15 mouse cellular contexts compared by ENCODE assay signal in the genomic region with DNA sequence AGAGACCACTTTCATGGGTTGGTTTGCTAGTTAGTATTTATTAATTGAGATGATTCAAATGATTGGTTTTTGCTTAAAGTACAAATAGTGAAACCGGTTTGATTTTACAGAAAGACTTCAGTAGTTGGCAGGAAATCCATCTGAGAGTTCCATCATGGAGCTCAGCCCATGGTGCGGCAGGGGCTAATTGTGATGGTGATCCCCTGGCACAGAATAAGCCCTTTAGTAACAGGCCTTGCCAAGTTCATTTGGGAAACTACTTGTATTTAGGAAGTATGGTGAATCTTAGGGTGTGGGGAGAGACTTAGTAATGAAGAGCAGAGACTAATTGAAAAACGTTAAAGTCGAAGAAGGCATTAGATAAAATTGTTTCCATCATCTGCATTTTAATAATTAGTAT.
A peak's percentile ranks its signal among the peaks of the same experiment; 100 is the strongest.
DNase-seq lines count a peak whose midpoint lies in the region; ATAC-seq and TF ChIP-seq lines count a peak whose summit lies in the region.
"Had no signal": no experiment of that assay in that cellular context is flagged by ENCODE, and none has a peak within 500 bp of the region (broad histone marks: within the 10 kb centered on the region; RNA-seq: fewer than 3 reads in every experiment).

No protein-coding gene starts in this region.

- H3K9ac ChIP-seq in forebrain, embryonic 12.5 days: no peak overlapping the region
- no peak overlapping the region for H3K9ac ChIP-seq in hindbrain, embryonic 13.5 days
- no peak overlapping the region for H3K9ac ChIP-seq in midbrain, embryonic 16.5 days (ENCODE audit: low read depth, low read length)
- H3K9ac ChIP-seq: heart, embryonic 15.5 days had no signal

- no peak overlapping the region for H3K4me2 ChIP-seq in forebrain, embryonic 12.5 days
- no peak overlapping the region for H3K4me2 ChIP-seq in hindbrain, embryonic 13.5 days
- H3K4me2 ChIP-seq in midbrain, embryonic 16.5 days (ENCODE audit: low read length): no peak overlapping the region
- H3K4me2 ChIP-seq: heart, embryonic 15.5 days had no signal

- 37% methylated on average over 4 of the region's 4 CpGs for WGBS in forebrain, embryonic 12.5 days
- WGBS in hindbrain, embryonic 13.5 days: 48% methylated on average over 4 of the region's 4 CpGs
- 42% methylated on average over 4 of the region's 4 CpGs for WGBS in midbrain, embryonic 16.5 days
- WGBS in thymus, adult 2 months: 83% methylated on average over 4 of the region's 4 CpGs

- no peaks in the 10 kb centered on the region for H3K4me1 ChIP-seq in forebrain, embryonic 12.5 days
- H3K4me1 ChIP-seq in hindbrain, embryonic 13.5 days (replicated peaks): no peaks in the 10 kb centered on the region
- no peaks in the 10 kb centered on the region for H3K4me1 ChIP-seq in midbrain, embryonic 16.5 days (ENCODE audit: control insufficient read depth, insufficient read depth, low read length)
- H3K4me1 ChIP-seq in thymus, adult 2 months (replicated peaks; ENCODE audit: control insufficient read depth, insufficient read depth, low read length): no peaks in the 10 kb centered on the region
- H3K4me1 ChIP-seq: heart, embryonic 15.5 days had no signal

- no peak for TF ChIP-seq CTCF in thymus, adult 2 months (IDR thresholded peaks at IDR 0.05; ENCODE audit: borderline replicate concordance, control insufficient read depth, extremely low read depth, insufficient read depth, low read length, poor library complexity)

- H3K27ac ChIP-seq in forebrain, embryonic 12.5 days: 0 out of 2 replicates have a peak overlapping the region, but pooled peaks have one; percentile 42
- H3K27ac ChIP-seq in hindbrain, embryonic 13.5 days: no peak overlapping the region
- H3K27ac ChIP-seq in midbrain, embryonic 16.5 days (ENCODE audit: low read length): no peak overlapping the region
- no peak overlapping the region for H3K27ac ChIP-seq in thymus, adult 2 months (ENCODE audit: control insufficient read depth, insufficient read depth, low read length)
- H3K27ac ChIP-seq: heart, embryonic 15.5 days; kidney, postnatal 0 days had no signal

- H3K4me3 ChIP-seq in forebrain, embryonic 12.5 days (replicated peaks): no peak overlapping the region
- no peak overlapping the region for H3K4me3 ChIP-seq in hindbrain, embryonic 13.5 days
- H3K4me3 ChIP-seq in midbrain, embryonic 16.5 days (ENCODE audit: low read depth, low read length): no peak overlapping the region
- no peak overlapping the region for H3K4me3 ChIP-seq in thymus, adult 2 months (ENCODE audit: control insufficient read depth, insufficient read depth, low read length)
- H3K4me3 ChIP-seq: heart, embryonic 15.5 days had no signal

- H3K36me3 ChIP-seq in forebrain, embryonic 12.5 days (replicated peaks): no peaks in the 10 kb centered on the region
- H3K36me3 ChIP-seq in hindbrain, embryonic 13.5 days: no peaks in the 10 kb centered on the region
- no peaks in the 10 kb centered on the region for H3K36me3 ChIP-seq in midbrain, embryonic 16.5 days (ENCODE audit: control insufficient read depth, insufficient read depth, low read length)
- no peaks in the 10 kb centered on the region for H3K36me3 ChIP-seq in thymus, adult 2 months (ENCODE audit: control insufficient read depth, insufficient read depth, low read length)
- H3K36me3 ChIP-seq: heart, embryonic 15.5 days had no signal

- H3K27me3 ChIP-seq in forebrain, embryonic 12.5 days: no peaks in the 10 kb centered on the region
- no peaks in the 10 kb centered on the region for H3K27me3 ChIP-seq in hindbrain, embryonic 13.5 days
- no peaks in the 10 kb centered on the region for H3K27me3 ChIP-seq in midbrain, embryonic 16.5 days (ENCODE audit: control insufficient read depth, insufficient read depth, low read depth, low read length)
- no peaks in the 10 kb centered on the region for H3K27me3 ChIP-seq in thymus, adult 2 months (ENCODE audit: control insufficient read depth, insufficient read depth, low read length)
- H3K27me3 ChIP-seq: heart, embryonic 15.5 days; Patski had no signal

- ATAC-seq in forebrain, embryonic 12.5 days (ENCODE audit: low FRiP score): peak; percentile 67; the same call in 1 of the 2 replicates
- peak; percentile 74; the same call in 1 of the 2 replicates for ATAC-seq in hindbrain, embryonic 13.5 days (ENCODE audit: low FRiP score)
- ATAC-seq in midbrain, embryonic 16.5 days: peak; percentile 82
- ATAC-seq: Patski had no signal

- no peaks in the 10 kb centered on the region for H3K9me3 ChIP-seq in forebrain, embryonic 12.5 days
- no peaks in the 10 kb centered on the region for H3K9me3 ChIP-seq in hindbrain, embryonic 13.5 days
- H3K9me3 ChIP-seq in midbrain, embryonic 16.5 days (replicated peaks; ENCODE audit: control insufficient read depth, low read length, poor library complexity, severe bottlenecking): no peaks in the 10 kb centered on the region
- H3K9me3 ChIP-seq: heart, embryonic 15.5 days had no signal

- DNase-seq in frontal cortex, postnatal 10 days (ENCODE audit: low spot score in 2 of 2): peak; percentile 5
- DNase-seq in frontal cortex, postnatal 14 days (ENCODE audit: low spot score in 2 of 2): no peak
- DNase-seq in kidney, adult 9 months: no peak
- no peak for DNase-seq in spleen, adult 18-20 months
- no peak for DNase-seq in thymus, adult 2 months
- DNase-seq: liver; lung, adult 18-20 months; lung, postnatal 36 days; right cerebral cortex, postnatal 14 days had no signal

- no peak for TF ChIP-seq POLR2A in thymus, adult 2 months (IDR thresholded peaks at IDR 0.05; ENCODE audit: control insufficient read depth, extremely low read depth, insufficient read depth, low read length, poor library complexity)

Comparison
In these comparisons a context has a peak if more than half of its experiments do, and no peak if none do; other contexts are left out.
1. DNase-seq: peak in frontal cortex, postnatal 10 days (2 of 2); none in frontal cortex, postnatal 14 days (0 of 2), kidney, adult 9 months (single experiment), spleen, adult 18-20 months (0 of 2) and thymus, adult 2 months (single experiment).
2. Peak in every context shown above with its lines, with median percentiles within 50 percentile points of each other: ATAC-seq.